Mouse (Mus musculus) 3134 (cell line): Measurements from ENCODE around the gene Efna2.
A peak's percentile ranks its signal among the peaks of the same experiment; 100 is the strongest.
"Not testable (repeated sequence)": the region's sequence is repeated elsewhere in the genome, so short reads cannot be mapped to it uniquely, and the experiment has no call there.

ENCODE experiments used
- DNase-seq: peaks from one replicate; pipeline ENCODE4 v3.0.0-alpha.2; 2011; ENCODE audit warnings: low spot score; ENCODE audit not compliant: insufficient read length; ENCODE audit errors: extremely low read depth

Efna2 gene

DNA sequence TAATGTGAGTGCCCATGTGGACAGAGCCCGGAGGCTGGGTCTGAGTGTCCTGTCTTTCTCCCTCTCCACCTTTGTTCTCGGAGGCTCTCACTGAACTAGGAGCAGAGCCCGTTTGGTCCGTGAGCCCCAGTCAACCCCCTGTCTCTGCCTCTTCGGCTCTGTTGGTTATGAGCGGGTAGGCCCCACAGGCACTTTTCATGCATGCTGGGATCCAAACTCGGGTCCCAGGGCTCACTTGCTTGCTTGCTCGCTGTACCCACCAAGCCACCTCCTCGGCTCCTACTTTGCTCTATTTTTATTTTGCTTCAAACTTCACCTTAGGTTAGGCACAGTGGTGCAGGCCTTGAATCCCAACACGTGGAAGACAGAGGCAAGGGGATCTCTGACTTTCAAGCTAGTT, 8.5 kb downstream of the Efna2 start:
- DNase-seq: no peak

DNA sequence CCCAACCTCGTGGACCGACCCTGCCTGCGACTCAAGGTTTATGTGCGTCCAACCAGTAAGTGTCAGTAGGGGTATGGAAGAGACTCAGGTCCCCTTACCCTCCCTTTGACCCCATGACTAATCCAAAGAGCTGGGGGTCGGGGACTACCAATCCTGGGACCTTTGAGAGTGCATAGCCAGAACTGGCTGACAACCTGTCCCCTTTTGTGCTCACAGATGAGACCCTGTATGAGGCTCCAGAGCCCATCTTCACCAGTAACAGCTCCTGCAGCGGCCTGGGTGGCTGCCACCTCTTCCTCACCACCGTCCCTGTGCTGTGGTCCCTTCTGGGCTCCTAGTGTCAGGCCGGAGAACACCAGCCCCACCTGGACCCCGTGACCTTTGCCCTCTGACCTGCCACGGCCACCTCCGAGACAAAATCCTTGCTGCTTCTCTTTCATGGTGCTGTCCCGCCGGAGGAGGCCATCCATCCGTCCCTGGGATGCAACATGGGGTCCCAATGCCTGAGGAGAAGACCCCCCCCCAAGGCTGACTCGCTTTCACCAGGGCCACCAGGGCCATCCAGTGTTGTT, 9.3 kb downstream of the Efna2 start:
- no peak for DNase-seq

DNA sequence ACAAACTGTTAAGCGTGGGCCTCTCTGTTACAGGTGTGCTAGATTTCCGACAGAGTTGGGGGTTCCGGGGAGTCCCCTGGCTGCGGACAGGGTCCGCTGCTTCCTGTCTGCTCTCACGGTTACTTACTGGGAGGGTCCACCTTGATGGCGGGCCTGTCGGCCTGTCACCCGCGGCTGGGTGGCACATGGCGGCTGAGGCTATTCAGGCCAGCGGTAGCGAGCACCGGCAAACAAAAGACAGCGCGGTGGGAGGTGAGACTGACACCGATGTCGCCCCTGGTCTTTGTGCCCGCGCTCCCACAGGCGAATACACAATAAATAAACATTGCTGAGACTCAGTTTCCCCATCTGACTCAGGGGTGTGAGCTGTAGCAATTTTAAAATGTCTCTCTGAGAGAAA, 10.7 kb downstream of the Efna2 start:
- no peak for DNase-seq

DNA sequence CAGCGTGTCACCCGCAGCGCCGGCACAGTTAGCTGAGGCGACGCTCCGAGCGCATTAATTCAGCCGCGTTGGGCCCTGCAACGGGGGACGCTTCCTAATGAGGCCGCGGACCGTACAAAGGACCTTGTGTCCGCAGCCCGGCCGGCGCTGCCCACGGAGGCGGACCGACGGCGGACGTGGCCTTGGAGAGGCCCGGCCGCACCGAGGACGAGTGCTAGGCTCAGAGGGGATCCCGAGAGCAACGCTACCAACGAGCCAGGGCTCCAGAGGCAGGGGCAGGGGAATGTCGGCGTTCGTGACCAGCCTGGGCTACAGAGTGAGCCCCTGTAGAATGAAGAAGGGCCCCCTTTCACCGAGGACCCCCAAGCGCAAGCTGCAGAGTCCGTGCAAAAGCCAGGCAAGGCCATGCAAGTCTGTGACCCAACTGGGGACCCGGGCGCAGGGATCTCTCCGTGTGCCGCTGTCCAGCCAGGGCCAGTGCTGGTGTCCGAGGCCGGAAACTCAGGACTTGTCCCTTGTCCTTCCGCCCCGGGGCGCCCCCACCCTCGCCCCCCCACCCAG, 11.3 kb downstream of the Efna2 start:
- no peak for DNase-seq

DNA sequence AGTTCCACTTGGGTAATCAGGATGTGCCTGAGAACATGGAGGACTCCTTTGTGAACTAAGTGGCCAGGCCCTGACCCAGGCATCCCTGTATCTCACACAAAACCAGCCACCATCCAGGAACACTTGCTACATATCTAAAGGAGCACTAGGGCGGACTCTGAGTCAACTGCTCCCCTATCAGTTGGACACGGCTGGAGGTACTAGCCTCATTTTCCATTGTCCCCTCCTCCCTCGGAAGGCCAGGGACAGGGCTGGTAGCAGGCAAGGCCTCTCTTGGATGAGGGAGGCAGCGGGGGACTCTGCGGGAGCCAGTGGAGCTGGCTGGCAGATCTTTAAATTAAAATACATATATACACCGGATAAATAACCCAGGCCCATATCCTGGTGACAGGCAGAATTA, 14.7 kb downstream of the Efna2 start:
- no peak for DNase-seq

DNA sequence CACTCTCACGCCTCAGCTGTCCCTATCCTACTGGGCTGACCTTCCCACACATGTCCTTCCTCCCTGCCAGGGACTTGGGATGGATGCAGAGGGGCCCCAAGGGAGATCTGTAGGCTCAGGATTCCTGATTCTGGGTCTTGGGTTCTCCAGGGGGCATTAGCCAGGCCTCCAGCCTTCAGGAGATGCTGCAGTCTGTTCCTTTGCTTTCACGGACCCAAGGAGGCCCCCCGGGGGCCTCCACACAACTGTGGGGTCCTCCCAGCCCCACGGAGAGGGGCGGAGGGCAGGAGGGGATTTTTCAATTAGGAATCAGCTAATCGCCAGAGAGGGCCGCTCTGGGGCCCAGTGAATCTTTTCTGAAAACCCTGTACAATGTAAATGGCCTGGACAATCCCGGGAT, 15.2 kb downstream of the Efna2 start:
- no peak for DNase-seq

DNA sequence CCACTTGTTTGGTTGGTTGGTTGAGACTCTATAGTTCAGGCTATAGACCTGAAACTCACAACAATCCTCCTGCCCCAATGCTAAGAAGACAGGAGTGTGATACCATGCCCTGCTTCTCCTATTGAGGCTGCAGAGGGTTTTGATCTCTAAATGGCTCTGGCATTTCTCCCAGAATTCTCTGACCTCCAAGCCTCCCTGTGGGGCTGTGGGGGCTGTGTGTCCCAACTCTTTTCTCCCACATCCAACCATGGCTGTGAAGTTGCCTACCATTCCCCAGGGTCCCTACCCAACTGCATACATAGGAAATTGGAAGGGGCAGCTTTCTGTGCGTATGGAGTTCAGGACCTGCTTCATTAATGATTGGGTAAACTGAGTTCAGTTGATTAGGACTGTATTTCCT, 16.9 kb downstream of the Efna2 start:
- no peak for DNase-seq

DNA sequence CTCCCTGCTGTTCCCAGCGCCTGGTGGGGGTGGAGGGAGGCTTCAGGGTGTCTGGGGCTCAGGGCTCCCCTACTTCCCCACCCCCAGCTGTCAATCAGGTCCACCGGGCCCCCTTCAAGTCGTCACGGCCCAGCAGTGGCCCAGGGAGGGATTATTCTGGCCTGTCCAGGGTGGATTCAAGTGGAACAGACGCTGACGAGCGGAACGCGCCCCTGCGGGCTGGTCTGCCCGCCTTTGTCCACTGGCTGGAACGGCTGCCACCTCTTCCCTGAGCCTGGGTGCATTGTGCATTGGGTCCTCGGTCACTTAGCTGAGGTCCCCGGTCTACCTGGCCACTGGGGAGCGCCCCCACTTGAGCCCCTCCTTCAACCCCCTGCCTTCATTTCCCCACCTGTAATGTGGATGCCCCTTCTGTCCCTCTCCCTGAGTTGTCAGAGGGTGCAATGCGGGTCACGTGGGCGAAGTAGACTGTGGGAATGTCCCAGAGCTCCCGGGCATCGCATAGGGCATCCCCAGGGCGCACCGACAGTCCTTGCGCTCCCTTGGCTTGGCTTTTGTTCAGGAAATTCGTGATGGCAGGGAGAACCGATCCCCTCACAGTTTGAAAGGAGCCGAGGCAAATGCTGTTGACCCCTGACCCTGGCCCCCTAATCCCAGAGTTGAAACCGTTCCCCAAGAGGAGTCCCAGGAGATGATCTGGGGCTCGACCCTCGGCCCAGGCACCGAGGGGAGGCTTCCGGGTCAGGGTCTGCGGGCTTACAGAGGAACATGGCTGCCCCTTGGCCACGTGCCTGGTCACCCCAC, 17.7 kb downstream of the Efna2 start:
- no peak for DNase-seq

DNA sequence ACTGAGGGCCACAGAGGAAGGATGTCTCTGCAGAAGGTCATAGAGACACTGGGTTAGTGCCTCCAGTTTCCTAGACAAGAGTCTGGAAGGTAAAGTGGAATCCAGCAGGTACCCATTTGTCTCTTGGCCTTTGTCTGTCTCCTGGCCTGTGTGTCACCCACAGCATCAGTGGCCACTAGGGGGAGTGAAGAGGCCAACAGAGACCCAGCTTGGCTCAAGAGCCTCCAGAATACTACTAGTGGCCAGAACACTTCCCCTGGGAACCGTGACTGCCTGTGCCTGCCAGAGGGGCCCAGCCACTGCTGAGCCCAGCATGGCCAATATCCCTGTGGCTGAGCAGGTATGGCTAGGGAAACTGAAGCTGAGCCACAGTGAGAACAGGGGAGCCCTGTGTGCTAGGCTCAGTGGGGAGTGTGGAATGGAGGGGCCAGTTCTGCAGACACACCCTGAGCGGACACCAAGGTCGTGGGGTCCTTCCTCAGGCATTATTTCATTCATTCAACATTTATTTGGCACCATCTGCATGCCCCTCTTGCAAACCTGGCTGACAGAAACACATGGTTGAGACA, 20.2 kb downstream of the Efna2 start:
- peak; percentile 55 for DNase-seq

DNA sequence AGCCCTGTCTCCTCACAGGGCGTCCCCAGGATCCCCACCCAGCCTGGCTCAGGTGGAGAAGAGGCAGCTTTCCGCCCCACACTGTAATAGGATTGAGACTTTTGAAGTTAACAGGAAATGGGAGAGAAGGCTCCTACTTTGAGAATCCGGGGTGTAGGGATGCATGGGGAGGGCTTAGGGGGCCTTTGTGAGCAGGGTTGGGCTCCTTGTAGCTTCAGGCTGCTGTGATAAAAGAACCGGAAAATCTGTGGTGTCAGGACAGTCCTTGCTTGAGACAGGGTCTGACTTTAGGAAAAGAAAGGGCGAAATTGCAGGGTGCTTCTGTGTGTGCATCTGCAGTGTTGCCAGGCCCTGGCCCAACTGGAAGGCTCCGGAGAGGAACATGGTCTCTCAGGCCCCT, 21.2 kb downstream of the Efna2 start:
- no peak for DNase-seq

DNA sequence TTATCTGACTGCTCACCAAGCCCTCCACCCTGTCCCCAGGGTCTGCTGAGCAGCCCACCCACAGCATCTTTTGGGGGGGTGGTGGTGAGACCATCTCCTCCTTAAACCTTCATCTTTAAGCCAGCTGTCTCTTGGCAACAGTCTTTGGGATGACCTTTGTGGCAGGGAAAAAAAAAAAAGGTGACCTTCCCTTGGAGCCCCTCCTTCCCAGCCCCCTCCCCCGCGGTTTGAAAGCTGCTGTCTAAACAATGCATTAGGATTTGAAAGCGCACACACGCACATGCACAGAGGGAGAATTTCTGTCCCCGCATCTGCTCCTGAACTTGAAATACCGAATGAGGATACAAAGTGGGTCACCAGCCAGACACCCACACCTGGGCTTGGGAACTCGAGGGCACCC, 24.8 kb downstream of the Efna2 start:
- no peak for DNase-seq

DNA sequence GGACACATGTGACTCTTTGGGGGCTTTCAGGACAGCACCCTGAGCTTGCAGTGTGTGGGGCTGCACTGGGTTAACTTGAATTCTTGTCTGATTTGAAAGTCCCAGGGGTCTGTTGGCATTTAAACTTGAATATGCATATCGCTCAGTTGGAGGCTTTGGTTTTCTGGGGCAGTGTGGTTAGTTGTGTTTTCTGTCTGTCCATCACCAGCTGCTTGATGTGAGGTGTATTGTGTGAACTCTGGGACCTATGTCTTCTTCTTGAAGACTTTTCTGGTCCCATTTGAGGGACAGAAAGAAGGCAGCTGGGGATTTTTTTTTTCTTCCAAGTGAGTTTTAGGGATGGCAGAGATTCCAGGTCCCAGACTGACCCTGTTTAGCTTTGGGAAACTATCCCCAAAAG, 27.9 kb downstream of the Efna2 start:
- no peak for DNase-seq

DNA sequence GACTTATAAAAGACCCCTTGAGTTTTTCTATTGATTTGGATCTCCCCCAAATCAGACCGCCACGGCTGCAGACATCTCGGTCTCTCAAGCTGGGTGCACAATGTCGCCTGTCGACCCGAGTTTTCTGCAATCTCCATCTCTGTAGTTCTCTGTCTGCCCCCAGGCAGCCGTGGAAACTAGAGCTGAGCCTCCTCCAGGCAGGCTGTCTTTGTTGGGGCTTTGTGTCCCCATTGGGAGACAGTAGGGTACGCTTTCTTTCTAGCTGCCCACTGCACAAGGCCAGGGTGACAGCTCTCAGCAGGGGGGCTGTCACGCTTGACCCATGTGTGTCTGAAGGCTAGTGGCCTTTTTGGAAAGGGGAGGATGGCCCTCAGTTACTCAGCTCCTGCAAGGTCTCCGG, 28.4 kb downstream of the Efna2 start:
- no peak for DNase-seq

DNA sequence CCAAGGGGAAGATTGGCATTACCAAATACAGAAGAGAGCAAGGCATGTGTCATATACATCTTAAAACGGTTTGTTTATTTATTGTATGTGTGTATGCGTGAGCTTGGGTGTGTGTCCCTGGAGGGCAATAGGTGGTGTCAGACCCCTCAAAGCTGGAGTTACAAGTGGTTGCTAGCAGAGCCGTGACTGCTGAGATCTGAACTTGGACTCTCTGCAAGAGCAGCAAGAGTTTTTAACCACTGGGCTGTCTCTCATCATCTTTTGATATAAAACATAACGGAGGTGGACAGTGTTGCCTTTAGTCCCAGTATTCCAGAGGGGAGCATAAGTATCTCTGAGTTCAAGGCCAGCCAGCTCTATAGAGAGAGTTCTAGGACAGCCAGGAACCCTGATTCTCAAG, 29.0 kb downstream of the Efna2 start:
- DNase-seq: no peak

DNA sequence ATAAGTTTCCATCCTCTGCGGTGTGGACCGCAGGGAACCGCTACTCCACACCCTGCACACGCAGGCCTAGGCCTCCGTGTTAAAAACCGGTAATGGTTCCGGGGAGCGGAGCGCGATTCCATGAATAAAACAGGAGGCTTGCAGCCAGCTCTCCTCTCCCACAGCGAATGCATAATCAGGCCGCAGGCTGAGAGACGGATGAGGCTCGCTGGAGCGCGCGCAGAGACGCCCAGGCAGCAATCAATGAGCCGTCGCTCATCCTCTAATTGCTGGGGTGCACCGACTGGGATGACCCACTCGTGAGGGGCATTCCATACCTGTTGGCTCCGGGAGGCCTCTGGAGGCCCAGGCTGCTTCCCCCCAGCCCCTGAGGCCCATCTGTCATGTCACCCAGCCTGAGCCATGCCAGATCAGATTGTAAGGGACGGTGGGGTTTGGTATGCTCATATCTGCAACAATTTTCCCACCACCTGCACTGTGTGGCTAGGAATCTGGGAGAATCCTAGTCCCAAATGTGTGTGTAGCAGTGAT, 29.6 kb downstream of the Efna2 start:
- DNase-seq: no peak

DNA sequence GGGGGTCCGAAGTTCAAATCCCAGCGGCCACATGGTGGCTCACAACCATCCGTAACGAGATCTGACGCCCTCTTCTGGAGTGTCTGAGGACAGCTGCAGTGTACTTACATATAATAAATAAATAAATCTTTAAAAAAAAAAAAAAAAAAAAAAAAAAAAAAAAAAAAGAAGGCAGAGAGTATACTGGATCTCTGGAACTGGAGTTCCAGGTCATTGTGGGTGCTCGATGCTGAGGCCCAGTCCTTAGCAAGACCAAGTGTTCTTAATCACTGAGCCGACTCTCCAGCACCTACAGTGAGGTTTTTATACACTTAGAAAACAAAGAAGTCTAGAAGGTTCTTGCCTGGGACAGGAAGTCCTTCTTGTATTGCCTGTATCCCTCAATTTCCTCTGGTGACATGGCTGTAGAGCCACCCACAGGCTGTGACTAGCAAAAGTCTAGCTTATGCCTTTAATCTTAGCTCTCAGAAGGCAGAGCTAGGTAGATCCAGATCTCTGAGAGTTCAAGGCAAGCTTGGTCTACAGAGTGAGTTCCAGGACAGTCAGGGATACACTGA, 32.3 kb downstream of the Efna2 start:
- DNase-seq: not testable (repeated sequence)

DNA sequence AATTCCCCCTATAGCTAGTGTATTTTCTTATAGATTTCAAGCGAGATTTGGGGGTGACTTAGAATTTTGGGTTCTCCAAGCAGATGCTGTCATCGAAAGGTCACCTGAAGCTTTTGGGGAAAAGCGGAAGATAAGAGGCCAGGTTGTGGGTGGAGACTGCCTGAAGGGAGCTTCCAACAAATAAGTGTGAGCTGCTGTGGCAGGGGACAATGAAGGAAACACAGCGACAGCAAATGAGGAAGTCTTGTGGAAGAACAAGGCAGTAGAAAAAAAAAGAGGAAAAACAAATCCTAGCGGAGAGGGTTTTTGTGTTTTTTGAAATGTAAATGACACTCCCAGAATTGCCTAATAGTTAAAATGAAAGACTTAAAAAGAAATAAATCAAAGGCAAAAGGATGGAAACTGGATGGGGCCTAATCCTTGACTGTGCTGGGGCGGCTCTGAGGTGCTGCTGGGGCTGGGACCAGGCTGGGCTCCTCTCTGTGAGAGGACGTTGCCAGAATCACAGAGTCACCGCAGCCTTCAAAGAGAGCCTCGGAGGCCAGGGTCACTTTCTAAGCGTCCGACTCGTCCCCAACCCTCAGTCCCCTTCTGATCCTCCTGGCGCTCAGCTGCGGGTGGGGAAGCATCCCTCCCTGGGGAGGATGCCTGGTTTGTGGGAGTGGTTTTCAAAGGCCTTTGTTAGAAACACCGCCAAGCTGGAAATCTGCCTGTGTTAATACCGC, 35.9 kb downstream of the Efna2 start:
- DNase-seq: no peak

DNA sequence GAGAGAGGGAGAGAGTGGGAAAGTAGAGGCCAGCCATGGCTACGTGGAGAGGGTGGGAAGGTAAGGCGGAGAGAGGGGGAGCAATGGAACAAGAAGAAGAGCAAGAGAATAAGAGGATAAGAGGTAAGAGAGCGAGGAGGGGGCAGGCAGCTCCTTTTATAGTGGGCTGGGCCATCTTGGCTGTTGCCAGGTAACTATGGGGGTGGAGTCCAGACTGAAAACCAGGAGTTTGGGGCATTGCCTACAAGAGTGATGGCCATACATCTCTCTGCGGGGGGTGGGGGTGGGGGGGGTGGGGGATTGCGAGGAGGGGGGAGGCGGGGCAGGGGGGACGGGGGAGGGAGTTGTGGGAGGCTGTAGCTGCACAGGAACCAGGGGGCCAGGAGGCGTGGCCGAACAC, 41.4 kb downstream of the Efna2 start:
- no peak for DNase-seq

DNA sequence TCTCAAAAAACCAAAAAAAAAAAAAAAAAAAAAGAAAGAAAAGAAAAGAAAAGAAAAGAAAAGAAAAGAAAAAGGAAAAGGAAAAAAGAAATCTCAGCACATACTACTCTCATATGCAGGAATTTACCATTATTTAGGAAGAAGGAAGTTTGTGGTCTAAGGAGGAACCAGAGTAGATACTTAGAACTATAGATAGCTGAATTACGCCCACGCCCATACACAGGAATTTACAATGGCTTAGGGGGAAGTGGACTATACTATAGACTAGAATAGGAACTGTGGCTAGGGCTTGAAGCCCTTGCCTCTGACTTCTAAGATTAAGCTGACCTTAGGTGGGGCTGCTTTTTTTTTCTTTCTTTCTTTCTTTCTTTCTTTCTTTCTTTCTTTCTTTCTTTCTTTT, 43.9 kb downstream of the Efna2 start:
- DNase-seq: not testable (repeated sequence)

DNA sequence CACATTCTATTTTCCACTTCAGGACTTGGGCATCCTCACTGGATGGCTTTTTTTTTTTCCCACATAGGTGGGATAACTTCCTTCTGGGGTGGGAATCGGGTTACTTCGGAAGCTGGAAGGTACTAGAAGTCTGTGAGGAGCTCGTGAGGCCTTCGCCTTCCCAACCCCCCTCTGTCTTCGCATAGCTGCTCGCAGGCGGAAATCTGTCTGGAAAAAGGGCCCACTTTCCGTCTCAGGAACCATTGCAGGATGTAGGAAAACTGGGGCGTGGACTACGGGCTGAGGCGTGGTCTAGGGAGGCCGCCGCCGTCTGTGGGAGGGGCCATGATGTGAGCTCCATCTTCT, 46.8 kb downstream of the Efna2 start:
- DNase-seq: no peak
